Mouse (Mus musculus) lung, postnatal 0 days (tissue): ENCODE measurements around the gene Cdk20.

ENCODE experiments used
- CTCF ChIP-seq: IDR thresholded peaks from 2 replicates; pipeline ENCODE4 v1.5.1; 2016; ENCODE audit warnings: antibody characterized with exemption, mild to moderate bottlenecking
- EP300 ChIP-seq: IDR thresholded peaks from 2 replicates; pipeline ENCODE4 v1.6.1; 2016; ENCODE audit warnings: antibody characterized with exemption, mild to moderate bottlenecking, control low read depth

DNA sequence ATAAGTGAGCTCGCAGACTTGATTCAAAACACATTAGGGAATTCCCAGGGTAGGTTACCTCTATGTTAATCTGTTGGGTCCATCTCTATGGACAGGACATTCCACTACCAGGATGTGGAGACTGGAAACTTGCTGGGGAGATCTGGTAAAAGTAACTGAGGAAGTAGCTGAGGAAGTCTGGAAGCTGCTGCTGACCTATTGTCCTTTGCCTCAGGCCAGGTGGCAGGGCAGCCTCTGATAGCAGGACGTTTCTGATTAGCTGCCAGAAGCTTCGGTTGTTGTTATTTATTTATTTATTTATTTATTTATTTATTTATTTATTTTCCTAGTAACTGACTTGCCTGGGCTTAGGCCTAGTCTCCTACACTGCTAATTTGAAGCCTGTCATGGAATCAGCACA, 28.6 kb upstream of the Cdk20 start:
- no peak for TF ChIP-seq CTCF
- TF ChIP-seq EP300, result no peak
